Mouse (Mus musculus) left cerebral cortex, adult 8-10 months (tissue): Measurements from ENCODE around the gene Pik3r2. TPM values are rescaled to one million over a fixed set of nuclear protein-coding genes. Genes with fewer than 3 reads are reported as not detected.

Experiments
- DNase-seq, 2 experiments: peaks; one replicate each; pipeline ENCODE4 v3.0.0; 2022; ENCODE audit warnings: low spot score in 2 of 2
- microRNA-seq, 2 experiments: library from miRNA; unstranded; fragments of <30 nt; microRNA quantifications; one replicate each; pipeline ENCODE4 v1.2.0; 2022
- total RNA-seq, 4 experiments: library from RNA; stranded (reverse); gene quantifications; 2 replicates each; pipeline ENCODE4 v1.2.4; 2022

Gene Pik3r2
- total RNA-seq, 4 experiments from 2014 or later: 143 to 151 (median 149) TPM

- no peak for DNase-seq
These were observed 33.4 kb downstream of the Pik3r2 start for GRCm38 (mm10) chr8:70742981-70743655.

DNA sequence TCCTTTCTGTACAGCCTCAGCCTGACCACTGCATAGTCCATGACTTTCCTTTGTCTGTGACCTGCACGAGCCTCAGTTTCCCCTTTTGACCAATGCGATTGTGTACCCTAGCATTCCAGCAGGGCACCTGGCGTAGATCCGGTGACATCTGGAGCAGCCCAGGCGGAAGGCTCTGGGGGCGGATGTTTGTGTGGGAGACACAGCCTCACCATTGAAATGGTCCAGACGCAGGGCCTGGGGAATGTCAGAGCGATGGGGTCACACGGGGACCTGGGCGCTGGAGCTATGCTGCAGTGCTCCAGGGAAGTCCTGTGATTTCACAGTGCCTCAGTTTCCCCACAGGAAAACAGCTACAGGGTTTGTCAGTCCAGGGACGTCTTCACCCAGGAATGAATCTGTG is 34.3 kb downstream of the Pik3r2 start:
- DNase-seq: no peak

DNA sequence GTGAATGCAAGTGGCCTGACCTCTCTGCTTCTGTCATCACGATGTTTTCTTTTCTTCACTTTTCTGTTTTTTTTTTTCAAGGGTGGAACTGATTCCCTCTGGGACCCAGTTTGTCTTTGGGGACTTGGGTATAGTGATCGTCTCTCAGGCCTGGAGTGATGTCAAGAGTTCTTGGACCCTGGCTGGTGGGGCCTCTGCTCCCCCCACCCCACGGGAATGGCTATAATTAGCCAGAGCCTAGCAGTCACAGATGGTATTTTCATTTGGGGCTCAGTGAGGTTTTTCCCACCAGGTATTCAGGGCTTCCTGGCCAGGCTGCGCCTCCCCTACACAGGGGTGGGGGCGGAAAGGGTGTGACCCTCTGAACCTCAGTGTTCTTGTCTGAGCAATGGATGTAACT is 34.9 kb downstream of the Pik3r2 start:
- no peak for DNase-seq

GRCm38 (mm10) chr8:70738211-70738610 is 38.3 kb downstream of the Pik3r2 start:
- no peak for DNase-seq

DNA sequence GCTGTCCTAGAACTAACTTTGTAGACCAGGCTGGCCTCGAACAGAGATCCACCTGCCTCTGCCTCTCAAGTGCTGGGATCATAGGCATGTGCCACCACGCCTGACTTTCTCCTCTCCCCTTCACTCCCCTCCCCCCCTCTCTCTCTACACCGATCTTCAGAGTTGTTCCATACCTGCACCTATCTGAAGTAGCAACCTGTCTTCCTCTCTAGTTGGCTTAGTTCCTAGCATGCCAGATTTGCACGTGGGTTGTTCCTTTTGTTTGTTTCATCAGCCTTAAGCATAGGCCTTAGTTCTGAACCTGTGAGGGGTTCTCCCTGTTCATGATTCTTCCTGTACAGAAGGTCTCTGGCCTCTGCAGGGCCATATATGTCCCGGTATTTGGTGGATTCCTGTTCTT is 38.8 kb downstream of the Pik3r2 start:
- DNase-seq: no peak

DNA sequence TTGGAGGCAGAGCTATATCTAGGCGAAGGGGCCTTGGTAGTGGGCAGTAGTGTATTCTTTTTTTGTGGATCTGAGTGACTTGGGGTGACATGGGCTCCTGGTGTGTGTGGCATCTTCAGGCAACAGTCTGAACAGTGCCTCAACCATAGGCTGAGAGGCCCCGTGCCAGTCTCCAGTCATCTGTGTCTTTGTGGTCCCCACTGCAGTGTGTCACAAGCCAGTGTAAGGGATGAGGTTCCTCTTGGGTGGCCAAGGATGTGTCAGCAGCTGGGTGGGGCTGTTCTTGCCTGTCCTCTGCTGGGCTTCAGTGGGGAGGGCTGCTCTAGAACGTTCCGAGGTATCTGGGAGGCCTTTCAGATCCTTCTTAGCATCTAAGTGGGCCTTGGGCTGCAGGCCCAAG is 45.6 kb downstream of the Pik3r2 start:
- DNase-seq: no peak

DNA sequence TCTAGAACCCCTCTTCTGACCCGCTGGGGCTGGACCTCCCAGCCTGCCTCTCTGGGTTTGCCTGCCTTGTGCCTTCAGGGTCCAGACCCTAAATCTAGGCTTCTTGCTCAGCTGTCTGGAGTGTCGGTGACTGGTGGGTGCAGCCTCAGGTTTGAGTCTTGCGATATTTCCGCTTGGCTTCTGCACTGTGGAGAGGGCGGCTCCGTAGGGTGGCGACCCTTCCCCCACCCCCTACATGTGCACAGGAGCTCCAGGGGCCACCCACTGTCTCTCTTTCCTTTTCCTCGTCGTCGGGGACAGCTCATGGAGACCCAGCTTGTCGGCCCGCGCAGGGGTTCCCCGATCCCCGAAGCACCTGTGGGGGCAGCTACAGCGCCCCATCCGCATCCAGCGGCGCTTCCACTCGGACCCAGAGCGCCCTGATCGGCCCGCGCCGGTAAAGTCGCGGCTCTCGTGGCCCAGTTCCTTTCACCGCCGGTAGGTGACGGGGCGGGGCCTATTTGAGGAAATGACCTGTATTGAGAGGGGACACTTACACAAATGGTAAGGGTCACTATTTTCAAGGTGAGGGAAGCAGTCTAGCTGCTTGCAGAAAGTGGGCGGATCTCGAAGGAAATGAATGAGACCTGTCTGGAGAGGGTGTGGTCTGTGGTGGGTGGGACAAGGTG is 46.6 kb downstream of the Pik3r2 start:
- DNase-seq: no peak

GRCm38 (mm10) chr8:70726721-70727120 is 49.8 kb downstream of the Pik3r2 start:
- DNase-seq: no peak

GRCm38 (mm10) chr8:70725792-70726447 is 50.6 kb downstream of the Pik3r2 start:
- no peak for DNase-seq

- DNase-seq: no peak
These were observed 52.3 kb downstream of the Pik3r2 start for GRCm38 (mm10) chr8:70724216-70724615.

- DNase-seq: no peak
These were observed 52.9 kb downstream of the Pik3r2 start, which contains the start of gene Pde4c for GRCm38 (mm10) chr8:70723486-70724210. Gene Pde4c, plus strand, starts transcription at chr8:70723720.

GRCm38 (mm10) chr8:70721601-70722000 is 54.9 kb downstream of the Pik3r2 start:
- no peak for DNase-seq

DNA sequence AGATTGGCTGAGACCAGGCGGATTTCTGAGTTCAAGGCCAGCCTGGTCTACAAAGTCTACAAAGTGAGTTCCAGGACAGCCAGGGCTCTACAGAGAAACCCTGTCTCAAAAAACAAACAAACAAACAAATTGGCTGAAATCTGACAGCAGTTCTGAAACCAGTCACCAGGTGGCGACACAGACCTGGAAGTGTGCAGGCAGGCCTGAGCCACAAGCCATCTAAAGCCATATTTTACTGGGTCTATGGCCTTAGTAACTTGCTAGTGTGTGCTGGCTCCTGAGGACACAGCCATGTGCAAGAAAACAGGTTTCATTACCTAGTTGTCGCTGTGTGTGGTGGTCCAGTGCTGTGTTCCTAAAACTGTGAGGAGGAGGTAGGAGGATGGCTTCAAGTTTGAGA is 55.8 kb downstream of the Pik3r2 start:
- peak in 1 of 2 experiments; percentile 86 for DNase-seq

GRCm38 (mm10) chr8:70719796-70720270 is 56.7 kb downstream of the Pik3r2 start:
- no peak for DNase-seq

DNA sequence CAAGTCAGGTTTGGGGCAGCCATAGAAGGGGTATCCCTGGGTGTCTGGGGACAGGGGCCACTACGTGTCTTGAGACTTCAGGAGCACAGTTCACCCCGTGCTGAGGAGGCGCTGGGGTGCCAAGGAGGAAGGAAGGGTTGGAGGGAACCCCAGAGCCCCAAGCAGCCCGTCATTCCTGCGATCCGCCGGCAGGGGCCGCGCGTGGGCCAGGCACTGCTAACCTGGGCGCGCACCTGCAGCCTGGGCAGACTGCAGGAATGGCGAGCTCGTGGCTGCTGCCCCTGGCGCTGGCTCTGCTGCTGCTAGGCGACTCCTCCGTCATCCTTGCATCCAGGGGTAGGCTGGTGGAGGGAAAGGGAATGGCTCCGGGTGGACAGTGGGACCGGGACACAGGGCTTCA is 58.2 kb downstream of the Pik3r2 start, which contains the start of gene Gm3336:
Gene Gm3336 (plus strand): TSS at position 247 of the 400 bp plus-strand sequence.
- peak in 1 of 2 experiments; percentile 48 for DNase-seq

Small RNA genes within 50 kb of the gene (microRNA-seq; reads per million reads assigned to microRNA genes)
- 9.7 to 15.6 reads per million in 2 experiments for gene Mir7240

Other genes with a start within 250 kb of the Pik3r2 start
- 100 to 1,000 TPM; 419 to 440 (median 422) TPM for gene Fkbp8, start 249.0 kb downstream of the Pik3r2 start, total RNA-seq
- gene Kxd1, start 248.8 kb downstream of the Pik3r2 start, total RNA-seq: 10 to 100 TPM; 43.0 to 52.5 (median 47.1) TPM
- gene Ell, start 237.3 kb downstream of the Pik3r2 start, total RNA-seq: 10 to 100 TPM; 17.6 to 25.3 (median 19.2) TPM
- 10 to 100 TPM; 54.5 to 60.3 (median 56.5) TPM for gene Isyna1, start 182.3 kb downstream of the Pik3r2 start, total RNA-seq
- 100 to 1,000 TPM; 211 to 248 (median 234) TPM for gene Ssbp4, start 167.8 kb downstream of the Pik3r2 start, total RNA-seq
- 1 to 10 TPM in 1 of 4 experiments, under 1 TPM in 3; 0.55 to 1.3 (median 0.87) TPM for gene Lrrc25, start 160.6 kb downstream of the Pik3r2 start, total RNA-seq
- gene Gdf15, start 144.3 kb downstream of the Pik3r2 start, total RNA-seq: not detected
- gene Pgpep1, start 116.3 kb downstream of the Pik3r2 start, total RNA-seq: 10 to 100 TPM; 11.2 to 17.0 (median 13.4) TPM
- 10 to 100 TPM; 61.5 to 65.0 (median 63.0) TPM for gene Lsm4, start 103.5 kb downstream of the Pik3r2 start, total RNA-seq
- 100 to 1,000 TPM; 206 to 222 (median 214) TPM for gene Jund, start 77.8 kb downstream of the Pik3r2 start, total RNA-seq
- under 1 TPM in 1 of 4 experiments, not detected in 3; 0.07 TPM for gene Iqcn, start 73.3 kb downstream of the Pik3r2 start, total RNA-seq
- gene Gm3336, start 58.2 kb downstream of the Pik3r2 start, total RNA-seq: not detected
- gene Pde4c, start 53.0 kb downstream of the Pik3r2 start, total RNA-seq: 1 to 10 TPM; 1.7 to 2.8 (median 2.2) TPM
- gene Rab3a, start 22.0 kb downstream of the Pik3r2 start, total RNA-seq: 100 to 1,000 TPM; 805 to 866 (median 821) TPM
- 10 to 100 TPM; 31.0 to 39.0 (median 32.8) TPM for gene Mpv17l2, start 15.8 kb downstream of the Pik3r2 start, total RNA-seq
- 100 to 1,000 TPM; 276 to 316 (median 288) TPM for gene Mast3, start 28.3 kb upstream of the Pik3r2 start, total RNA-seq
- gene Il12rb1, start 31.7 kb upstream of the Pik3r2 start, total RNA-seq: 1 to 10 TPM in 2 of 4 experiments, under 1 TPM in 2; 0.84 to 1.3 (median 1.0) TPM
- gene Arrdc2, start 63.0 kb upstream of the Pik3r2 start, total RNA-seq: 10 to 100 TPM; 10.9 to 22.7 (median 17.6) TPM
- 10 to 100 TPM; 15.7 to 28.6 (median 17.7) TPM for gene Kcnn1, start 86.5 kb upstream of the Pik3r2 start, total RNA-seq
- 10 to 100 TPM; 76.5 to 94.5 (median 85.6) TPM for gene Ccdc124, start 97.2 kb upstream of the Pik3r2 start, total RNA-seq
- 10 to 100 TPM; 10.2 to 11.9 (median 11.5) TPM for gene Slc5a5, start 116.0 kb upstream of the Pik3r2 start, total RNA-seq
- gene Rpl18a, start 120.7 kb upstream of the Pik3r2 start, total RNA-seq: 100 to 1,000 TPM; 653 to 769 (median 710) TPM
- gene Map1s, start 129.2 kb upstream of the Pik3r2 start, total RNA-seq: 100 to 1,000 TPM in 1 of 4 experiments, 10 to 100 TPM in 3; 89.4 to 101 (median 91.1) TPM